Mouse (Mus musculus) CH12F3 (cell line): ENCODE results near the gene Smpdl3a.

Experiments used
- in situ Hi-C: fragments of 300-500 bp; cut with MboI; formaldehyde crosslinking; loops from 2 replicates; pipeline ENCODE4 v1.14.3; 2020; ENCODE audit warnings: low sequenced_read_pairs

Smpdl3a gene

GRCm38 (mm10) chr10:57815869-57816268 lies 21.7 kb downstream of the Smpdl3a start:
- in situ Hi-C loops, result no loop called here

DNA sequence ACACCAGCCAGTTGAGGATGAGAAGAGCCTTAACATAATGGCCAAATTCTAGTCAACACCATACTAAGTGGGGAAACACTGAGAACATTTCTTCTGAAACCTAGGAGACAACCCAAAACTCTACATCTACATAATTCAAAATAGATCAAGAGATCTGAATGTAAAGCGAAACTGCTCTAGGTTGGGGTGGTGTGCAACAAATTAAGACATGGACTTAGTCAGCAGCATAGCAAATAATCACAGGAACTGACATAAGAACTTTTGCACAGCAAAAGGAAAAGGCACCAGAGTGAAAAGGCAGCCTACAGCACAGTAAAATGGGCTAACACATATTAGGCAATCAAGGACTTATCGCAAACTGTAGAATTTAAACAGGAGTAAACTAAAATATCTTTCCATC lies 25.1 kb downstream of the Smpdl3a start:
- in situ Hi-C loops, result no loop called here

GRCm38 (mm10) chr10:57822473-57822872 lies 28.3 kb downstream of the Smpdl3a start:
- in situ Hi-C loops, result no loop called here

- in situ Hi-C loops, result no loop called here
Measured at GRCm38 (mm10) chr10:57828649-57829048, 34.5 kb downstream of the Smpdl3a start.

DNA sequence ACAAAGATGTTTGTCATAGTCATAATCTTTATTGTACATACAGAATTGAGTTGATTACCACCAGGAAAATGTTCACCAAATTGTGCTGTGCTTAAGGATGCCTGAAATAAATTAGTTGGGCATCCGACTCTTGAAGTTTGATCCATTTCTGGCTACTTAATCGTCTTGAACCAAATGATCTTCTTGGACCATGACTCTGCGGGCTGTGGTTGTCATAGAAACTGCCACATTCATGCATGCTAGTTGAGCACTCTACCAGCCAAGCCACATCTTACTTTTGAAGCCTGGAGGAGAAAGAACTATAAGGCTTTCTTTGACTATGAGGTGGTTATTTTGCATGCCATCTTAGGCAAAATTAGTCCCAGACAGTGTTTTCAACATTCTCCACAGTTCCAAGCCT lies 35.5 kb downstream of the Smpdl3a start:
- in situ Hi-C loops, result no loop called here

GRCm38 (mm10) chr10:57835094-57835493 lies 41.0 kb downstream of the Smpdl3a start:
- in situ Hi-C loops, result no loop called here

- in situ Hi-C loops, result no loop called here
Measured at GRCm38 (mm10) chr10:57835982-57836381, 41.8 kb downstream of the Smpdl3a start.

DNA sequence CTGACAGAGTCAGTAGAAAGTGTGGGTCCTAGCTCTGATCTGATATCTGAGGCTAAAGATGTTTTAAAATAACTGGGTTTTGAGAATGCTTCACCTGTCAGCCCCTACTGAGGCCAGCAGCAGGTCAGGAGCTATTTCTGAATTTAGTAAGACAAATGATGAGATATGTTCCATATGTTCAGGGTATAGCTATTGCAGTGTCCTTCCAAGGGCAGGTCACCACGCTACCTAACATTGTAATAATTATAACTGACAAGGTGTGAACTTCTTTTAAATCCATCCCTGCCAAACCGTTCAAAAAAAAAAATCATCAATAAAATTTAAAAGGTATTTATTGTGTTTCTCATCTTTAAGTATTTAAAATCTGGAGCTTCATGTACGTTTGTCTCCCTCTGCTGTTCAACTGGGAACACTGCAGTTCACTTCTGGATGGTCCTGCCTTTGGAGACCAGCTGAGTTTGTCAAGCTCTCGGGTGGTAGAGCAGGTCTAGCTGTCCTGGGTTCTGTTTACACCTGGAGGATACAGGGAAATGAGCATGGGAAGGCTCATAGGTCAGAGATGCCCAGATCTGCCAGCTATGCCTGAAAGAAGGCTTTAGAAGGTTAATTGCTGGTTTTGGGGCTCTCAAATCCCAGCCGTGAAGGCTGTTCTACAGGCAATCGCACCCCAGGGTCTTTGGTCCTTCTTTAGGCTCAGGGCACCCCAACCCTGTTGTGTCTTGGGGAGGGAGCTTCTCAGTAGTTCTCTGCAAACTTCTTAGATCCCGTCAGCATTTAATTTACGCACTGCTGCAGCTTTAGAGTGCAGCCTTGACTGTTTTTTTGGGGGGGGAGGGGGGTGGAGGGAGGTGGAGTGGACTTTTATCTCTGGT lies 47.7 kb downstream of the Smpdl3a start:
- in situ Hi-C loops, result no loop called here

DNA sequence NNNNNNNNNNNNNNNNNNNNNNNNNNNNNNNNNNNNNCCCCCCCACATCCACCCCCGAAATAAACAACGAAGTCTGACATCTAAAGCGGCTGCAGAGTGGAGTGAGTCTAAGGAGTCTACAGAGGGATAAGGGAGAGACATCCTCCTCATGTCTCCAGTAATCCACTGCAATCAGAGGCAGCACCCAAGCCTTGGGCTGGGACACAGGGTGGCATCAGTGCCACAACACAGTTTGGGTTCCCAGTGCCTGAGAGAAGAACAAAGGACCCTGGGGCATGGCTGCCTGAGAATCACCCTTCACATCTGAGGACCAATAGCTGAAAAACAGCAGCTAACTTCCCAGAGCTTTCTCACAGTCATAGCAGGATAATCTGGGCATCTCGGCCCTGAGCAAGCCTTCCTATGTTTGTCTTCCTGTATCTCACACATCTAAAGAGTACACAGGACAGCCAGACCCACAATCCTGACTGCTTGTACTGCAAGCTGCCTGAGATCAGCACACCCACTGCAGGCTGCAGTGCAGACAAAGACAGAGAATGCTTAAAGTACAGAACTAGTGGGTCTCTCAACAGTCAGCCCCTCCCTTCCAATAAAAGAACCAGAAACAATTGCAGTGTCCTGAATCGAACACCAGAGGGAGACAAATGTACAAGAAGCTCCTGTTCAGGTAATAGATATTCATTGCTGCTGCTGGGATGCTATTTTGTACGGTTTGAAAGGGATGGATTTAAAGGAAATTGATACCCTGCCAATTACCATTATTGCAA lies 54.0 kb downstream of the Smpdl3a start:
- in situ Hi-C loops, result no loop called here
